8 mouse cellular contexts compared by ENCODE assay signal in the genomic region with DNA sequence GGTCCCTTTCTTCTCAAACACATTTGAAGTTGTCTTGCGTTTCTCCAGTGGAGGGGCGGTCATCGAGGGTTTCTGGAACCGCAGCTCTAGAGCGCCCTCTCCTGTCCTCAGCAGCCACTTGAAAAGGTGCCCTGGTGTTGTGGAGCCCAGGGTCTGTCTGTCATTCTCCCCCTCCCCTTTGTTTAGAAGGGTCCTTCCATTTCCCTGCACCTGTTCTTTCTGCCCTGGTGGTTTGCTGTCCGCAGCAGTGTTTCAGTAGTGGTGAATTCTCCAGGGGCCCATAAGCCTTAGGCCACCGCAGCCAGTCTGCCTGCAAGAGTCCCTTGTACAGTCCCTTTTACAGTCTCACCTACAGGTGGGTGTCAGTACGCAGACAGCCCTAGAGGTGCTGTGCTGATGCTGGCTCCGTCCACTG.
A peak's percentile ranks its signal among the peaks of the same experiment; 100 is the strongest.
DNase-seq lines count a peak whose midpoint lies in the region; ATAC-seq and TF ChIP-seq lines count a peak whose summit lies in the region.

No protein-coding gene starts in this region.

- H3K4me2 ChIP-seq in kidney, embryonic 14.5 days (replicated peaks; ENCODE audit: low read depth, low read length), result no peak overlapping the region
- H3K4me2 ChIP-seq in liver, embryonic 12.5 days, result no peak overlapping the region
- H3K4me2 ChIP-seq in intestine, embryonic 15.5 days (replicated peaks), result no peak overlapping the region

- no peak overlapping the region for H3K9ac ChIP-seq in kidney, embryonic 14.5 days (ENCODE audit: low read depth, low read length)
- H3K9ac ChIP-seq in liver, embryonic 12.5 days, result no peak overlapping the region
- H3K9ac ChIP-seq in intestine, embryonic 15.5 days, result no peak overlapping the region

- H3K36me3 ChIP-seq in kidney, adult 2 months (ENCODE audit: control insufficient read depth, insufficient read depth, low read length), result no peaks in the 10 kb centered on the region
- no peaks in the 10 kb centered on the region for H3K36me3 ChIP-seq in kidney, embryonic 14.5 days (ENCODE audit: control insufficient read depth, insufficient read depth, low read length)
- H3K36me3 ChIP-seq in G1E (replicated peaks), result peaks cover 52% of the 10 kb centered on the region
- H3K36me3 ChIP-seq in liver, embryonic 12.5 days, result peaks cover 4% of the 10 kb centered on the region; the same call in 1 of the 2 replicates
- H3K36me3 ChIP-seq in intestine, embryonic 15.5 days, result no peaks in the 10 kb centered on the region

- H3K9me3 ChIP-seq in kidney, embryonic 14.5 days (ENCODE audit: control insufficient read depth, low read length), result no peaks in the 10 kb centered on the region
- H3K9me3 ChIP-seq in G1E (replicated peaks), result no peaks in the 10 kb centered on the region
- no peaks in the 10 kb centered on the region for H3K9me3 ChIP-seq in liver, embryonic 12.5 days (replicated peaks)
- no peaks in the 10 kb centered on the region for H3K9me3 ChIP-seq in intestine, embryonic 15.5 days

- no peak overlapping the region for H3K4me3 ChIP-seq in kidney, adult 2 months (ENCODE audit: insufficient read depth, low read depth, low read length)
- H3K4me3 ChIP-seq in kidney, embryonic 14.5 days (ENCODE audit: low read length), result no peak overlapping the region
- H3K4me3 ChIP-seq in G1E (ENCODE audit: low read depth, low read length), result peak overlapping the region; percentile 48; the same call in 1 of the 2 replicates
- H3K4me3 ChIP-seq in liver, embryonic 12.5 days, result no peak overlapping the region
- no peak overlapping the region for H3K4me3 ChIP-seq in intestine, embryonic 15.5 days (replicated peaks)

- no peak for TF ChIP-seq POLR2A in kidney, adult 2 months (IDR thresholded peaks at IDR 0.05; ENCODE audit: low read depth, low read length)
- no peak for TF ChIP-seq POLR2A in brain, embryonic 14.5 days (IDR thresholded peaks at IDR 0.05; ENCODE audit: borderline replicate concordance, extremely low read depth, insufficient read depth, insufficient read length, poor library complexity, severe bottlenecking)

- H3K4me1 ChIP-seq in kidney, adult 2 months (ENCODE audit: control insufficient read depth, insufficient read depth, low read length), result no peaks in the 10 kb centered on the region; the same call in 1 of the 2 replicates
- H3K4me1 ChIP-seq in kidney, embryonic 14.5 days (ENCODE audit: control insufficient read depth, insufficient read depth, low read length), result no peaks in the 10 kb centered on the region
- H3K4me1 ChIP-seq in G1E (ENCODE audit: insufficient read depth, low read depth, low read length), result peaks cover 82% of the 10 kb centered on the region
- peaks cover 82% of the 10 kb centered on the region for H3K4me1 ChIP-seq in liver, embryonic 12.5 days
- H3K4me1 ChIP-seq in intestine, embryonic 15.5 days (replicated peaks), result 0 out of 2 replicates have a peak, but pooled peaks cover 2% of the 10 kb centered on the region

- peak; percentile 32 for TF ChIP-seq CTCF in kidney, adult 2 months (conservative IDR thresholded peaks at IDR 0.05; ENCODE audit: insufficient read depth, insufficient read length, low read depth, low read length)
- peak; percentile 54 for TF ChIP-seq CTCF in G1E (IDR thresholded peaks at IDR 0.05; ENCODE audit: low read depth, low read length)
- TF ChIP-seq CTCF in brain, embryonic 14.5 days (IDR thresholded peaks at IDR 0.05; ENCODE audit: borderline replicate concordance, extremely low read depth, insufficient read depth, insufficient read length), result peak; percentile 50

- intact Hi-C loops in gastrocnemius, postnatal 14 days (cut with DNase I; ENCODE audit: low total_unique reads), result loop anchor here (5.0 kb wide), 1 partner anchor 175 kb away; no protein-coding TSS in a partner anchor

- H3K27ac ChIP-seq in kidney, adult 2 months (ENCODE audit: insufficient read depth, low read depth, low read length), result no peak overlapping the region
- H3K27ac ChIP-seq in kidney, embryonic 14.5 days (ENCODE audit: low read depth, low read length), result no peak overlapping the region
- H3K27ac ChIP-seq in liver, embryonic 12.5 days, result no peak overlapping the region
- H3K27ac ChIP-seq in intestine, embryonic 15.5 days, result no peak overlapping the region

- 78% methylated on average over 9 of the region's 9 CpGs for WGBS in kidney, adult 2 months
- WGBS in kidney, embryonic 14.5 days, result 76% methylated on average over 9 of the region's 9 CpGs
- WGBS in liver, embryonic 12.5 days (ENCODE audit: insufficient replicate concordance), result 57% methylated on average over 9 of the region's 9 CpGs
- 69% methylated on average over 9 of the region's 9 CpGs for WGBS in intestine, embryonic 15.5 days

- no peak for DNase-seq in kidney, adult 2 months
- no peak for DNase-seq in G1E (ENCODE audit: low spot score)
- DNase-seq in brain, embryonic 14.5 days (ENCODE audit: low read depth), result peak; percentile 32
- DNase-seq in gastrocnemius, postnatal 14 days, result peak; percentile 29
- DNase-seq in retina, embryonic 14.5 days (ENCODE audit: low spot score), result peak; percentile 61

- ATAC-seq in kidney, embryonic 14.5 days (ENCODE audit: low FRiP score, low TSS enrichment), result no peak
- no peak for ATAC-seq in G1E (ENCODE audit: extremely low read depth, insufficient number of reproducible peaks, low FRiP score, poor library complexity, severe bottlenecking)
- ATAC-seq in liver, embryonic 12.5 days, result peak; percentile 48; the same call in 1 of the 2 replicates
- ATAC-seq in intestine, embryonic 15.5 days, result no peak

- no peaks in the 10 kb centered on the region for H3K27me3 ChIP-seq in kidney, adult 2 months (replicated peaks; ENCODE audit: control insufficient read depth, insufficient read depth, low read length)
- H3K27me3 ChIP-seq in kidney, embryonic 14.5 days (ENCODE audit: control insufficient read depth, insufficient read depth, low read length), result no peaks in the 10 kb centered on the region
- H3K27me3 ChIP-seq in G1E (ENCODE audit: insufficient read depth, low read length), result no peaks in the 10 kb centered on the region
- H3K27me3 ChIP-seq in liver, embryonic 12.5 days (replicated peaks), result no peaks in the 10 kb centered on the region
- H3K27me3 ChIP-seq in intestine, embryonic 15.5 days (replicated peaks), result no peaks in the 10 kb centered on the region

Comparison
In these comparisons a context has a peak if more than half of its experiments do, and no peak if none do; other contexts are left out.
1. DNase-seq: peak in brain, embryonic 14.5 days (single experiment), gastrocnemius, postnatal 14 days (single experiment) and retina, embryonic 14.5 days (single experiment); none in kidney, adult 2 months (single experiment) and G1E (single experiment).
2. Peak in every context shown above with its lines, with median percentiles within 50 percentile points of each other: CTCF ChIP-seq.